Mouse (Mus musculus) heart, adult 11 months (tissue): ENCODE measurements around the gene Tnpo1.

Experiments used
- DNase-seq: peaks from one replicate; pipeline ENCODE4 v3.0.0; 2022

Tnpo1 gene

DNA sequence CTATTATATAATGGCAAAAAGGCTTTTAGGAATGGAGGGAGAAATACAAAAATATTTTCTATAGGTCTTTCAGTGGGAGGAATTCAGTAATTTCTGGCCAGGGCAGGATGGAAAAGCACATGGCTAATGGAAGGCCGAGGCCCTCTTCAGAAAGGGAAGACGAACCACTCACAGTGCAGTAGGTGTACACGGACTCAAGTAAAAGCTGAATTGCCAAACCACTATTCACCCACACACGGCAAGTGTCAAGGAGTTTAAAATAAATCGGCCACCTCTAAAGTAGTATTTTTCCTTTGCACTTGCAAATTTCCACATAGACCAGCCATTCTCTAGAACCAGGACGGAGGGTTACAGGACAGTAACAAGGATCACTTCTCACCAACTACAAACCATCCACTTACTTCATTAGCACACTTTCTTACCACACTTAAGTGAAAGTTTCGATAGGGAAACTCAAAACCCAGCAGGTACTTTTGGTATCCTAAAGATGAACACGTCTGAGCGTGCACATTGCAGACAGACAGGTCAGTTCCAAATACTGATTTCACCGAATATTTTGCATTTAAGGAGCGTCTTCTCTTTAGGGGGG, 1.2 kb downstream of the Tnpo1 start:
- peak; percentile 73 for DNase-seq

- peak; percentile 76 for DNase-seq
Measured at GRCm38 (mm10) chr13:98922806-98923205, 3.4 kb downstream of the Tnpo1 start.

DNA sequence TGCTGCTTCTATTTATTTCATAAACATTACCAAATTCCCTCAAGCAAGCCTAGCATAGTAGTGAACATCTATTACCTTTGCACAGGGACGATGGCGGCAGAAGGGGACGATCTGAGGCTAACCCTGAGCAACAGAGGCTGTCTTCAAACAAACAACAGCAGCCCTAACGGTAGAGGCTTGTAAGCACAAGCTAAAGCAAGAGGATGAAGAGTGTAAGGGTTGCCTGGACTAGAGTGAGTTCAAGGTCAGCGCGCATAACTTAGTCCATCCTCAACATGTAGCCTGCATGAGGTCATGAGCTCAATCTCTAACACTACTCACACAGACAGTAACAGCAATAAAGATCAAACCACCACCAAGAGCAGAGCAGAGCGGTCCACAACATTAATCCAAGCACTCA, 4.9 kb downstream of the Tnpo1 start:
- peak; percentile 14 for DNase-seq

DNA sequence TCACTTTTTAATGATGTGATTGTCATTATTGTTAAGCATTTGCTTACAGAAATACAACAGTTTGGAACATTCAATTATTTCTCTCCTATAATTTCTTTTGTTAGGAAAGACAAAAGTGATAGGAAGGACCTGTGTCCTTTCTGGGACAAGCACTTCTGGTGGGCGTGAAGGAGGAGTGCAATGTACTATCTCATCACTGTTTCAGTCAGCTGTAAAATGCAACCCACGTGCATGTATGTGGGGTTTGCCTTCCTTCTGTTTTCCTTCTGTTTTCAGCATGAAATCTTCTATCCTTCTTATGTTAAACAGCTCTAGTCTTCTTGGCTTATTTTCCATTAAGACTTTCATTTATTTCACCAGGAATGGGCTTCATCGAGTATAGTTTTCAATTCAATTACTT, 5.9 kb downstream of the Tnpo1 start:
- peak; percentile 30 for DNase-seq

DNA sequence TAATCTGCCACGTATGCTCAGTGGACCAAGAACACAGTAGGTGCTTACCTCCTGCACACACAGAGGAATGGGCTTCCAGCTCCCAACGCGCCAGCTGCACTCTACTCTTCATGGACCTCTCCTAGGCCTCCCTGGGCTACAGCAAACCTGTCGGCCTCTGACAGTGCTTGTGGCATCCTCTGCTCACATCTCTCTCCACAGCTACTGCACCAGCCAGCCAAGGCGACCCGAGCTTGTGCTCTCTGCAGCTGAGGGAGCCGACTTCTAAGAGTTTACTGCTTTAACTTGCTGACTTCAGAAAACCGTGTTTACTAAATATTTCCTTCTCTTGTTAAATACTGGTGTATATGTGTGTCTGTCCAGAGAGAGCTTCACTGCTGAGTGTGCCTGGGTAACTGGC, 6.5 kb downstream of the Tnpo1 start:
- peak; percentile 87 for DNase-seq

DNA sequence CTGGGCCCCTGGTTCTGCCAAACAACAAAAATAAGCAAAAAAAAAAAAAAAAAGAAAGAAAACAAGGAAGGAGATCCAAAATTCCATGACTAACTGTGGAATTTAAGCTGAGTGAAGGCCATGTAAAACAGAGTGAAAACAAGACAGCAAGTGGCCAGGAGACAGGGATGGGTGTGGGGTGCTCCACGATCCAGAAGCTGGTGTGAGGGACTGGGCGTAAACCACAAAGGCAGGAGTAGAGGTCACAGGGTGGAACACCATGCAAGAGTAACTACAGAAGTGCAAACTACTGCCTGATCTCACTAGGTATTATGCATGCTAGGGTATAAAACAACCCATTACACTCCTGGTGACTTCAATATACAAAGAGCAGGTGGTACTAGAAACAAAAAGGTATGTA, 8.3 kb downstream of the Tnpo1 start:
- peak; percentile 95 for DNase-seq

- DNase-seq = peak; percentile 53
Measured at GRCm38 (mm10) chr13:98915591-98915990, 10.6 kb downstream of the Tnpo1 start.

DNA sequence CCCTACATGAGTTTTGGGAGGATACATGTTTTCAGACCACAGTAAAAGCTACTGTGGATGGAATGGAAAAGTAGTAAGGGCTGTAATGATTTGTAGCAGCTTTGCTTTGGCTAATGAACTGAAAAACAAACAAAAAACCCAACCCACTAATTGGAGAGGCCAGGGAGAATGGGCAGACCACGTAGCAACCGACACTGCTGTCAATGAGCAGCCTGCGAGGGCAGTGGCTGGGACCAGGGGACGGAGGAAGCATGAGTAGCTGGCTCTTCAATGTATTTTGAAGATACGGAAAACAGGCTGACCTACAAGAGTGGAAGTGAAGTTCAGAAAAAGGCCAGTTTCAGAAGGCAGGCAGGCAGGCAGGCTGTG, 11.4 kb downstream of the Tnpo1 start:
- no peak for DNase-seq

- DNase-seq = peak; percentile 56
Measured at GRCm38 (mm10) chr13:98914010-98914843, 12.0 kb downstream of the Tnpo1 start.

DNA sequence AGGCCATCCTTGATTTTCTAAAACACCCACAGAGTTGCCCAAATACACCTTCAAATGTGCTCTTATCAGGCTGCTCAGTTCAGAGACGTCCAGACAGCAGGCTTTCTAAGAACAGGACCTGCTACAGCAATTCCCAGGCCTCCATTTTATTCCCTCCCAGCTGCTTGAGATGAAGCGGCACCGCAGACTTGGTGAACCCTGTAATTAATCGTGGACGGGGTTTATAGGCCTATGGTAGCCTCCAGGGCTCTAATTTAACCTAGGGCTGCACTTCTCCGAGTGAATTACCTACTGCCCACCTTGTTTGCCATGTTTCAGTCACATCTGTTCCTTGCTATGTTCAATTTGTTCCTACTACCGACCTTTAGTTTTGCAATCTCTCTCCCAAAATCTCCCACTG, 13.0 kb downstream of the Tnpo1 start:
- peak; percentile 86 for DNase-seq

DNA sequence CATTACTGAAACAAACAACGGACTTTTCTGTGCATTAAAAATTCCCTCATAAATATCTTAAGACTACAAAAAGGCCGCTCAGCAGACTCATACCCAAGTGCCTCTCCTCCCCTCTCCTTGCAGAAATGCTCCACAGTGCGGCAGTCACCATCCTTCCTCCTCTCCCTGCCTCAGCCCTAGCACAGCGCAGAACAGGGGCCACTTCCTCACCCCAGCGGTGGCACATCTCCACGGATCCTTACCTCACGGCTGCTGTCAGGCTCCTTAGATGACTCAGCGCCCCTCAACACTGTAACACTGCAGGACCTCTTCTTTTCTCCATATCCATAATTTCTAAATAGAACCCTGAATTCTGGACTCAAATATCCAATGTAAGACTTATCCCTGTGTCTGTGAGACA, 13.6 kb downstream of the Tnpo1 start:
- DNase-seq = peak; percentile 85

- DNase-seq = peak; percentile 78
Measured at GRCm38 (mm10) chr13:98910801-98911200, 15.4 kb downstream of the Tnpo1 start.

DNA sequence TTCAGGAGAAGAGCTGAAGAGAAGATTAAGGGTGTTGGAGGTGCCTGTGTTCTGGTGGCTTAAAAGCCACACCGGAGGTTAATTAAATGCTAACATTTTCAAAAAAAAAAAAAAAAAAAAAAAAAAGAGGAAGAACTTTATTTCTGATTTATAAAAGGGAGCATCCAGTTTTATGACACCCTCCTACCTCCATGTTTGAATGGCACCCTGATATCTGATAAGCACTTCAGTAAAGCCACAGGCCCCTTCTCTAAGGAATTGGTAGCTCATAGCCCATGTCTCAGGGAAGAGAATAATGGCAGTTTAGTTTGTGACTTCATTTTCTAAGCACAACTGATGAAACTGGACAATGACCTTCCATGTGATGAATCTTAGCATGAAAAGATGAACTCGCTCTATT, 21.6 kb downstream of the Tnpo1 start:
- DNase-seq = peak; percentile 7

- peak; percentile 77 for DNase-seq
Measured at GRCm38 (mm10) chr13:98902366-98903025, 23.7 kb downstream of the Tnpo1 start.

GRCm38 (mm10) chr13:98899550-98899949, 26.6 kb downstream of the Tnpo1 start:
- DNase-seq = peak; percentile 65

GRCm38 (mm10) chr13:98897577-98897976, 28.6 kb downstream of the Tnpo1 start:
- peak; percentile 90 for DNase-seq

DNA sequence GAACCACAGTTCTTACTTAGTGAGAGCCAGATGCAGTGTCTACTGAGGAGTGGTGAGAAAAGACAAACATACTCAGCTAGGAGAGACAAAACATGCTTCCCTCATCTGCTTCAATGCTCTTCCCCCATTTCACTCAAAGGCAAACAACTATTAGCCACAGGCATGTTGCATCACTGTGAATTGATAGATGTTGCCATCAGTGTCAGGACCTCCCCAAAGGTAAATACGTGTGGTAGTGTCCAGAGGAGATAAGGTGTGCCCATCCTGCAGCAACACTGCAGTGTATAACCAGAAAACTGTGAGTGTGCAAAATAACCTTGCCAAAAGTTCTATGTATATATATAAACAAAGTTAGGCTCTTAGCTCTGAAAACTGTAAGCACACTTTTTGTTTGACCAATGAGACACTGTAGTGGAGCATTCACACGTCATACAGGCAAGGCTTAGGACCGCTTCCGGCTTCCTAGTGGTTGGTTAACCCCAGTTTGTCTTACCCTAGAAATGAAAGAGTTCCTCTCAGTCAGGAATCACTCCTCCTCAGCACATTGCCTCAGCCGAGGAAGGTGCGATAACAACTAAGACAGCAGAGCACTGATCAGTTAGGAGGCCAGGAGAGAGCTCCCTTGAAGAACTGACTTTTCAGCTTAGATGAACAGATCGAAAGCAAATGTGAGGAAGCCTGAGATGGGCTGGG, 29.6 kb downstream of the Tnpo1 start:
- peak; percentile 82 for DNase-seq

DNA sequence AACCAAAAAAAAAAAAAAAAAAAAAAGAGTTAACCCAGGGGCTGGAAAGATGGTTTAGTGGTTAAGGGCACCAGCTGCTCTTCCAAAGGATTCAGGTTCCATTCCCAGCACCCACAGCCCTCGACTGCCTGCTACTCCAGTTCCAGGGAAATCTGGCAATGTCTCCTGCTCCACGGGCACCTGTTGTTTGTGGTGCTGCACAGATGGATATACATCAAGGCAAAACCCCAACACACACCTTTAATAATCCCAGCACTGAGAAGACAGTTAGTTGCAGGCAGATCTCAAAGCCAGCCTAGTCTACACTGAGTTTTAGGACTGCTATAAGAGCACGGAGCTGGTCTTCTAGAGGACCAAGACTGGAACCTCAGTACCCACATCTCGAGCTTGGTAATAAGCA, 30.2 kb downstream of the Tnpo1 start:
- peak; percentile 83 for DNase-seq

DNA sequence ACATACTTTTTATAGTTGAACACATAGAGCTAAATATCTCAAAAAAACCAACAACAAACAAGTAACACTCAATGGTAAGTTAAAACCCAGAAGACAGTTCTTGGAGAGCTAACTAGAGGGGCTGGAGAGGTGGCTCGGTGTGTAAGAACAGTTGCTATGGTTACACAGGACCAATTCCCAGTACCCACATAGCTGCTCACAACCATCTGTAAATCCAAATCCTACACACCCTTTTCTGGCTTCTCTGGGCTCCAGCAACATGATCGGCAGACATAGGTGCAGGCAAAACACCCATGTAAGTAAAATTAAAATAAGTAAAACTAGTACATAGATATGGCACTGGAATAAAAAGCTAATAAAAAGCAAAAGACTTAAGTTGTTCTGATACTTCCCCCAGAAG, 31.3 kb downstream of the Tnpo1 start:
- DNase-seq = peak; percentile 73

GRCm38 (mm10) chr13:98891443-98891842, 34.7 kb downstream of the Tnpo1 start:
- DNase-seq = peak; percentile 70

DNA sequence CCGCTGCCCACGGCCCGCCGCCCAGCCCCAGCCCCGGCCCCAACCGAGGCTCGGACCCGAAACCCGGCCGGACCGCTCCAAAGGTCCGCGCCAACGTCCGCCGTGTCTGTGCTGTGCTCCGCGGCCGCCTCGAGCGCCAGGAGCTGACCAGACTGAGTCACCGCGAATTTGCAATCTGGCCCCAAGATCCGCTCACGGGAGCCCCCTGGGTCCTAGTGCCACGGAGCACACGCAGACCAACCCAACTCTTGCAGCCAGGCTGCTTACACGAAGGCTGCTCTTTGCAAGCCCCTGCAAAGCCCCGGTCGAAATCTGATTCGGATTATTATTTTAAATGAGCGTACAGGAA, 35.3 kb downstream of the Tnpo1 start:
- DNase-seq = peak; percentile 98

DNA sequence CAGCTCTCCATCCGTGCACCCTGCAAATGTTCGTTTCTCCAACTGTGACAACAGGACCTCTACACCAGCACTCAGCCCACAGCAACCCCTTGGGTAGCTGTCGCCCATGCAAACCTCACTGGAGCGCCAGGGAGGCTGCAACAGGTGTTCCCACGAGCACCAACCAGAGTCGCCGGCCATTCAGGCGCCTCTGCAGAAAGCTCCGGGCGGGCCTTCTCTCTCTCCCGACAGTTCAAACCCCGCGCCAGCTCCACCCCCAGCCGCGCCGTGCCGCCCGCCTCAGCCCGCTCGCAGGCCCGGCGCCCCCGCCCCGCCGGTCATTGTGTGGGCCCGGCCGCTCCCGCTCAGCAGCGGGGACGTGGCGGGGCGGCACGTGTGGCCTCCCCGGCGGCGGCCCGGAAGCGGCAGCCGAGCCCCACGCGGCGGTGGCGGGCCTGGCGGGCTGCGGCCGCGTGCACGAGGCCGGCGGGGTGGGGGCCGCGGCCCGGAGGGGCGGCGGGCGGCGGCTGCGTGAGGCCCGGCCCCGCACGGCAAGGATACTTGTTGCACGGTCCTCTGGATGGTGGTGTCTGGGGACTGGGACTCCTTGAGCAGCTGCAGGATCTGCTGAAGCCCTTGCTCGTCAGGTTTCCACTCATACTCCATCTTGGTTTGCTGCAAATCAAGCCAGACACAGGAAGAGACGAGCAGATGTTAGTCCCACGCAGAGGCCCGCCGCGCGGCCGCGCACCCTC, 35.9 kb downstream of the Tnpo1 start:
- peak; percentile 96 for DNase-seq

GRCm38 (mm10) chr13:98889211-98889610, 37.0 kb downstream of the Tnpo1 start:
- DNase-seq = peak; percentile 30
